Mouse (Mus musculus): ENCODE results near the gene Tada2b. TPM values are rescaled to one million over a fixed set of nuclear protein-coding genes. Genes with fewer than 3 reads are reported as not detected.

Gene Tada2b
- total RNA-seq, 2 experiments from 2014 or later, result 13.3 to 15.0 TPM

DNA sequence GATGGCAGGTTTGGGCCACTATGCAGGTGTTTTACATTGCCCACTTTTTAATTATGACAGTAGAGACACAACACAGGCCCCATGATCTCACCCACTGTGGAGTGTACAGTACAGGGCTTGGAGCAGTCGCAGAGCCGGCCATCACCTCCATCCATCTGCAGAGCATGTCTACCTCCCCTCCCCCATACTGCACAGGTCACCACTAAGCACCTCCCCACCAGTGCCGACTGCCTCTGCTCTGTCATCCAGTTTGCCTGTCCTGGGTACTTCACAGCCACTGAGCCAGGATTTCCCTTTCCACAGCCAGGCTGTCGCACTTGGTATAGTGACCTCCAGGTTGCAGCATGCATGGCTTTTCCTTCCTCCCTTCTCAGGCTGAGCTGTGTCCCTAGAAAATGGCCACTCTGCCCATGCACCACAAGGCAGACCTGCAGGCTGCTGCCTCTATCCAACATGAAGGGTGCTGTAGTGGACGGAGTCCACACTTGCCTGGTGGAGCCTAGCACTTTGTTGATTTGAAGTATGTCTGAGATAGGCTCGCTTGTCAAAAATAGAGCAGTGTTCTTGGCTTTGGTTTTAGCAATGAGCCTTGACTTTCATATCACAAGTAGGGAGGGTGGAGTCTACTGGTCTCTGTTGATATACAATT lies 34.3 kb downstream of the Tada2b start:
- intact Hi-C loops (cut with DNase I), result no loop called here
- DNase-seq, result peak in 1 of 2 experiments; percentile 14

DNA sequence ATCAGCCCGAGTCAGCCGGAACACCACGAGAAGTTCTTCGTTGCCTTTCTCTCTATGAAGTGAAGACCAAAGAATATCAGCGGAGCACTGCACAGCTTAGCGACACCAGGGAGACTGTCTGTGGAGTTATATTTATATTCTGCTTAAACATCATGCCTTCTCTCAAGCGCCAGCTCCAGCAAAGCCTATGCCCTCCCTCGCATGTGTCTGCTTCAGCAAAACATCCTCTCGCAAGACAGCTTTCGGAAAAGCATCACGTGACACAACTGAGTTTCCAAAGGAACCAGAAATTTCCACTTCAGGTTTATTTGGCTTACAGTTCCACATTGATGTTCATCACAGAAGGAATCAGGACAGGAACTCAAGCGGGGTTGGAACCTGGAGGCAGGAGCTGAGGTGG lies 36.2 kb downstream of the Tada2b start:
- DNase-seq, result no peak
- intact Hi-C loops (cut with DNase I), result no loop called here

DNA sequence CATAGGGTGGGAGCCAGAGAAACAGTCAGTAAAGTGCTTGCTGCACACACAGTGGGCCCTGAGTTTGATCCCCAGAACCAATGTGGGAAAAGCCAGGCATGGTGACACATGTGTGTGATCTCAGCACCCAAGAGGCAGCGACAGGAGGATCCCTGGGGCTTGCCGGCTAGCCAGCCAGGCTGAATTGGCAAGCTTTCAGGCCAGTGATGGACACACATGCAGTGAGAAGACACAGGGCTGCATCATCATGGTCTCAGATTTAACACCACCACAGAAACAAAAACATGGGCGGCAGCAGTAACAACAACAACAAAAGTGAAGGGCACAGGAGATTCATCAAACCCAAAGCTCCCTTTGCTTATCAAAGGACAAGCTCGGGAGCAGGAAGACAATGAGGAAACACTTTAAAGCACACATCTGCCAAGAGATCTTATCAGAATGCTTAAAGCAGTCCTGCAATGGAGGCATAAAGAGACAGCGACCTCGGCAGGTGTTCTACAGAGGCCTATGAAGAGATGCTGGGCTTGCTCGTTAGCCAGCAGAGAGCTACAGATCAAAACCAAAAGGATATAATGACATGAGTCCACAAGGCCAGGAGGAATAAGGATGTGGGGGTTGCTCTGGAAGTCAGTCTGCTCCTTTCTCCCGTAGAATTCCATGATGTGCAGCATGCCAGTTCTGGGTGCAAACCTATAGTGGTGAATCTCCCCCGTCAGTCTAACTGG lies 37.8 kb downstream of the Tada2b start:
- intact Hi-C loops (cut with DNase I), result no loop called here
- DNase-seq, result no peak

DNA sequence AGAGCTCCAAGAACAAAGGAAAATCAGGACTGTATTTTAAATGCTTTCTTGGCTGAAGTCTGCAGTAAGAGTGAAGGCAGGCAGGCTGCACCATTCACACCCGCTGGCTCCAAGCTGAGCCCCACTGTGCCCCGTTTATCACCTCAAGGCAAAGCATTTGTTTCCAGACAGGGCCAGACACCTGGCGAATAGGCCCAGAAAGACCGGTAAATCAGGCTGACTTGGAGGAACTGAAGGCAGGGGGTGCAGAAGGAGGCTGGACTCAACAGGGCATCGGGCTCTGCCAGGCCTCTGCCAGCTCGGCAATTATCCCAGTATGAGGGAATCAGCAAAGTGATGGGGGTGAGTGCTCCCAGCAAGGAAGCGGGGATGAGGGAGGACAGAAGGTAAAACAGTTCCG lies 39.1 kb downstream of the Tada2b start:
- no peak for DNase-seq
- intact Hi-C loops (cut with DNase I), result no loop called here

DNA sequence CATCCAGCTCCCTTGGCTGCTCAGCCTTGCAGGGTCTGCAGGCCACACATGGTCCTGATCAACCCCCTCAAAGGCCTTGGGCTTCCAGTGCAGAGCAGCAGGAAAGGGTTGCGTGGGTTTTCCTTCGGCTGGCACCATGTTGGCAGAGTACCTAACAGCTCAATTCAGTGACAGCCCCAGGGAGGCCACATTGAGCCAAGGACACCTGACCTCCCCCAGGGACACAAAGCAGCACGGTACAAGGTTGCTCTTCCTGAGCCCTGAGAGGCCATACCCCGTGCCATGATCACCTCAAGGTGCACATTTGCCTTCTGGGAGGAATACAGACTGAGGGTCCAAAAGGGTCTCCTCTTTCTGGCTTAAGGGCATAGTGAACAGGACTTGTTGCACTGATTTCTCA lies 39.5 kb downstream of the Tada2b start:
- intact Hi-C loops (cut with DNase I), result no loop called here
- no peak for DNase-seq

DNA sequence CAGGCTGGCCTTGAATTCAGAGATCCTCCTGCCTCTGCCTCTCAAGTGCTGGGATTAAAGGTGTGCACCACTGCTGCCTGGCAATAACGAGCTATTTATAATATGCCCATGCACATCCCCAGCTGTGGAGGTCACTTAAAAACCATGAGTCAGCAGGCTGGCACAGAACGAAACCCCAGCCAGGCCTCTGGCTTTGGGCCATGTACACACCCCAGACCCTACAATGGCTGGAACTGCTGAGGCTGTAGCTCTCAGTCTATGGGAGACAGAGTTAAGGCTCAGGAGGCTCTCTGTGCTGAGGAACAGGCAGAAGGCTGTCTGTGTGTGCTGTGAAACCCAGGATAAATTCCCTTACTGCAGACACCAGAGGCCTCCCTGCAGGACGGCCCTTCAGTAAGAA lies 43.3 kb downstream of the Tada2b start:
- no peak for DNase-seq
- intact Hi-C loops (cut with DNase I), result no loop called here

DNA sequence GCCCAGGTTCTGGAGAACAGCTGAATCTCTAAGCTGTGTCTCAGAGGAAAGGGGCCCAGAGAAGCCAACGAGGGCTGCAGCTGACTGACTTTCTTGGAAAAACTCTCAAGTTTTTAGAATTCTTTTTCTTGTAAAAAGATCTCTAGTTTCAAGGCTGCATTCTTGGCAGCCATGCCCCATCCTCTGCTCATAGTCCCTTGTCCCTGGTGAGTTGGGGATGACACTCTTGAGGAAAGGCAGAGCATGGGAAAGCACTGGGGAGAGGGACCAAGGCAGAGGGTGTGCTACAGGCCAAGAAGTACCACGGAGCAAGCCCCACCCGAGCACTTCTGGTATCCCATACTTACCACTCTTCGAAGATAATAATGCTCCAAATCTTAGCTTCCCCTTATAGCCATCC lies 47.2 kb downstream of the Tada2b start:
- no peak for DNase-seq
- intact Hi-C loops (cut with DNase I), result no loop called here

DNA sequence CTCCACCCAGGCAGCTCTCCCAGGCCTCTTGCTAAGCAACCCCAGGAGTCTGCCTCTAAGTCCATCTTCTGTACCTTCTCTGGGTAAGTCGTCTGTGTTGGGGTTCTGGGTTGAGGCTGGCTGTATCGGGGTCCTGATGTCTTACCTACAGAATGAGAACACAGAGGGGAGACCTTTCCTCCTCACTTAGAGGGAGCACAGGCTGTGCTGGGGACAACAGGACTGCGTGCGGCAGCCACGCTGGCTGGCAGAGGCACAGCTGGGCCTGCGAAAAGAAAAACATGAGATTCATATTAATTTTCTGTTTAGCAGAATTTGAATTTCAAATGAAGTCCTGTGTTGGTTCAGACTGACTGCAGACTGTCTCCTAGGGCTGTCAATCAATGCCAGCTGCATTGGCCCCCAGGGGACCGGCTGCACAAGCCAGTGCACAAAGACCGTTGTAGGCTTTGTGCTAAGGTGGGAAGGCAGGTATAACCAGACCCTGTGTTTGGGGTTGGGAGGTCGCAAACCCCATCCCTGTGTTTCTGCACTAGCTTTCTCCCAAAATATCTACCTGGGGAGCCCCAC lies 49.6 kb downstream of the Tada2b start:
- intact Hi-C loops (cut with DNase I), result no loop called here
- DNase-seq, result no peak

DNA sequence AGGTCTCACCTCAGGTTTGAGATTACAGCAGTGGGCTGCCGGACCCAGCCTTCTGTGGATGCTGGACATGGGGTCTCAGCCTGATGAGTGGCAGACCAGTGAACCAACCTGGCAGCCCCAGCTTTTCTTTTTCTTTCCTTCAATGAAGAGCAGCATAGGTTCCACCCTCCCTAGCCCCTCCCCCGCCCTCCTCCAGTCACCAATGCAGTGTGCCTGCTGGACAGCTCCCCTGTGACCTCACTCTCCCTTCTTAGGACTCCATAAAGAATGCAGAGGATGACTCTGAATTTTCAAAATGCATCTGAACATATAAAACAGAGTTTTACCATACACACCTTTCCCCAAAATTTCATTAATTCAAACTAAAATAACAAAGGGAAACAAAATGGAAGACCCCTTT lies 52.4 kb downstream of the Tada2b start:
- intact Hi-C loops (cut with DNase I), result no loop called here
- DNase-seq, result no peak

DNA sequence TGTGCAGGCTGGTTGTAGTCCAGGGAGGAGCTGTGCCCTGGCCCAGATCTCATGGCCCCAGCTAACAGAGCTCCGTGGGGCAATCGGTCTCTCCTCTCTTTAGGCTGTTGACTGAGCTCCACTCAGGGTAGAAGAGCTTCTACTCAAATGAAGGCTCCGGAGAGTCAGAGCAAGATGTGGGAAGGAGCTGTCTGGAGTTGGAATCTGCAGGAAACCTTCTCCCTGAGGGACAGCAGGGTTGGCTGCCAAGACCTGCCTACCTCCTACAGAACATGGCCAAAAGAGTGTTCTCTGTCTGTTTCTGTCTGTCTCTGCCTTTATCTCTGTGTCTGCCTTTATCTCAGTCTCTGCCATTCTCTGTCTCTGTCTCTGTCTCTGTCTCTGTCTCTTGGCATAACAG lies 54.5 kb downstream of the Tada2b start:
- DNase-seq, result no peak
- intact Hi-C loops (cut with DNase I), result no loop called here

DNA sequence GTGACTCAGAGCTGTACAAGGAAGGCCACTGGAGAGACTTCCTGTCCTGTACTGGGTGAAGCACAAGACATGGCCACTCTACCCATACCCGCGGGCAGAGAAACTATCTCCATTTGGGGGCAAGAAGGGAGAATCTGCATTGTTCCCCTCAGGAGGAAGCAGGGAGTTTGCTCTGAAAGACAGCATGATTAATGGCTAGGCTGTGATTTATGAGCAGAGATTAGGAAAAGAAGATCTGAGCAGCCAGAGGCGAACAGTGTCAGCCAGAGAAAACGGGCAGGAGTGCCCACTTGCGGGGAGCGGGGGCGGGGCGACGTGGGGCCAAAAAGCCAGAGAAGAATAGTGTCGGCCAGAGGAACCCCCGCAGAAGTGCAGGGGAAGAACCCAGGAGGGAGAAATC lies 56.3 kb downstream of the Tada2b start:
- intact Hi-C loops (cut with DNase I), result no loop called here
- no peak for DNase-seq

DNA sequence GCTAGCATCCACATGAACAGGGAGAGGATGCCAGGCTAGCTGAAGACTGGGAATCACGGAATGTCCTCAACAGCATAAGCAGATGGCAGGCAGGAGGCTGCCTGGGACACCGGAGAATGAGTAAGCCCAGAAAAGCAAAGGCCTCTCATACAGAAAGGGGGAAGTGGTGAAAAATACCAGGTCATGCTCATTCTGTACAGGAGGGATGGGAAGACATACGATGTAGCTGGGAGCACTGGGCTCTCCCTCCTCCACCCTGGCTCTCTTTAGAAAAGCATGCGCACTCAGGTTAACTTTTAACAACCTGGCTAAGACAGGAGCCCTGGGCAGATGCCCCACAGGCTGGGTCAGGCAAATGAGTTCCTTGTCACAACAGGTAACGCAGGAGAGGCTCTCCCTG lies 57.7 kb downstream of the Tada2b start:
- no peak for DNase-seq
- intact Hi-C loops (cut with DNase I), result no loop called here

DNA sequence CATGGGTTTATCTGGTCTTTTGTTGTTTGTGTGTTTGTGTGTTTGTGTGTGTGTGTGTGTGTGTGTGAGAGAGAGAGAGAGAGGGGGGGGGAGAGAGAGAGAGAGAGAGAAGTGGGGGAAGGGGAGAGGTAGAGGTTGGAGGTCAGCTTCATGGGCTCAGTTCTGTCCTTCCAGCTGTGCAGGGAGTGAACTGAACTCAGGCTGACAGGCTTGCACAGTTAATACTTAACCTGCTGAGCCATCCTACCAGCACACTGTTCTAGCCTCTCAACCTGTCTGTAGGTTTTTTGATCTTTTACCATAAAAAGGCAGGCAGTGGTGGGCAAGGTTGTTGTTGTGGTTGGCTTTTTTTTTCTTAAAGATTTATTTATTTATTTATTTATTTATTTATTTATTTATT lies 59.4 kb downstream of the Tada2b start:
- intact Hi-C loops (cut with DNase I), result no loop called here
- no peak for DNase-seq

Other genes with a start within 250 kb of the Tada2b start
- gene Sorcs2, start 86.1 kb downstream of the Tada2b start, total RNA-seq (2021), result 10 to 100 TPM; 10.5 to 11.4 TPM
- gene Grpel1, start 19.3 kb downstream of the Tada2b start, total RNA-seq (2021), result 10 to 100 TPM; 63.0 to 63.2 TPM
- under 1 TPM; 0.19 to 0.33 TPM for gene Ccdc96, start 303 bp upstream of the Tada2b start, total RNA-seq (2021)
- 10 to 100 TPM; 13.7 to 14.2 TPM for gene Tbc1d14, start 109.0 kb upstream of the Tada2b start, total RNA-seq (2021)
- gene D5Ertd579e, start 211.7 kb upstream of the Tada2b start, total RNA-seq (2021), result 10 to 100 TPM; 75.5 to 90.6 TPM

Data from heart, postnatal 36 days (tissue).